Mouse (Mus musculus) liver, embryonic 13.5 days (tissue): ENCODE measurements around the gene Esrrb. TPM values are rescaled to one million over a fixed set of nuclear protein-coding genes. Genes with fewer than 3 reads are reported as not detected.

Source experiments
- ATAC-seq: fragments of 200-750 bp; cut with Nextera tagmentation; 2 replicates; pipeline ENCODE4 v1.8.0; 2017; ENCODE audit warnings: low read depth, mild to moderate bottlenecking, moderate number of reproducible peaks, moderate library complexity
- DNase-seq: peaks from one replicate; pipeline ENCODE4 v3.0.0; 2022
- H3K27ac ChIP-seq: fragments of 300-500 bp; sonication (generic); 2 replicates; pipeline ENCODE4 v1.5.1; 2015; ENCODE audit warnings: moderate library complexity, mild to moderate bottlenecking, inconsistent platforms
- H3K27me3 ChIP-seq: fragments of 300-500 bp; sonication (generic); 2 replicates; pipeline ENCODE4 v1.6.1; 2015; ENCODE audit warnings: mild to moderate bottlenecking, inconsistent platforms
- H3K36me3 ChIP-seq: fragments of 300-500 bp; sonication (generic); 2 replicates; pipeline ENCODE4 v1.6.1; 2015; ENCODE audit warnings: mild to moderate bottlenecking, inconsistent platforms
- H3K4me1 ChIP-seq: fragments of 300-500 bp; sonication (generic); replicated peaks from 2 replicates; pipeline ENCODE4 v1.6.1; 2015; ENCODE audit warnings: inconsistent platforms
- H3K4me2 ChIP-seq: fragments of 300-500 bp; sonication (generic); 2 replicates; pipeline ENCODE4 v1.6.1; 2015; ENCODE audit warnings: inconsistent platforms, mild to moderate bottlenecking, moderate library complexity
- H3K4me3 ChIP-seq: fragments of 300-500 bp; sonication (generic); replicated peaks from 2 replicates; pipeline ENCODE4 v1.5.1; 2015; ENCODE audit warnings: mild to moderate bottlenecking, inconsistent platforms
- H3K9ac ChIP-seq: fragments of 300-500 bp; sonication (generic); 2 replicates; pipeline ENCODE4 v1.6.1; 2015; ENCODE audit warnings: mild to moderate bottlenecking, inconsistent platforms
- H3K9me3 ChIP-seq: fragments of 300-500 bp; sonication (generic); replicated peaks from 2 replicates; pipeline ENCODE4 v1.6.1; 2016; ENCODE audit warnings: inconsistent platforms
- WGBS: fragments of 180-500 bp; shearing (Covaris S2); methylation state at CpG from one replicate; pipeline ENCODE4 v1.1.7; 2015; ENCODE audit not compliant: insufficient replicate concordance; 5-methylcytosine and 5-hydroxymethylcytosine counted together
- polyA plus RNA-seq: library from polyadenylated mRNA; unstranded; fragments of >200 nt; fragmentation: Nextera tagmentation; extraction: Ambion mirVana; gene quantifications from 2 replicates; pipeline ENCODE4 v1.2.1, GENCODE M21; 2015

Esrrb gene
- polyA plus RNA-seq, 1 experiment from 2014 or later = not detected

GRCm38 (mm10) chr12:86364756-86365155, 3.8 kb downstream of the Esrrb start:
- peaks cover 20% of the 10 kb centered on the region for H3K27me3 ChIP-seq
- ATAC-seq = no peak
- no peaks in the 10 kb centered on the region for H3K9me3 ChIP-seq
- no peak overlapping the region for H3K4me2 ChIP-seq
- WGBS = 14% methylated on average over 5 of the region's 5 CpGs
- DNase-seq = no peak
- no peak overlapping the region for H3K9ac ChIP-seq
- no peak overlapping the region for H3K4me3 ChIP-seq
- H3K4me1 ChIP-seq = no peaks in the 10 kb centered on the region
- no peak overlapping the region for H3K27ac ChIP-seq
- H3K36me3 ChIP-seq = no peaks in the 10 kb centered on the region

DNA sequence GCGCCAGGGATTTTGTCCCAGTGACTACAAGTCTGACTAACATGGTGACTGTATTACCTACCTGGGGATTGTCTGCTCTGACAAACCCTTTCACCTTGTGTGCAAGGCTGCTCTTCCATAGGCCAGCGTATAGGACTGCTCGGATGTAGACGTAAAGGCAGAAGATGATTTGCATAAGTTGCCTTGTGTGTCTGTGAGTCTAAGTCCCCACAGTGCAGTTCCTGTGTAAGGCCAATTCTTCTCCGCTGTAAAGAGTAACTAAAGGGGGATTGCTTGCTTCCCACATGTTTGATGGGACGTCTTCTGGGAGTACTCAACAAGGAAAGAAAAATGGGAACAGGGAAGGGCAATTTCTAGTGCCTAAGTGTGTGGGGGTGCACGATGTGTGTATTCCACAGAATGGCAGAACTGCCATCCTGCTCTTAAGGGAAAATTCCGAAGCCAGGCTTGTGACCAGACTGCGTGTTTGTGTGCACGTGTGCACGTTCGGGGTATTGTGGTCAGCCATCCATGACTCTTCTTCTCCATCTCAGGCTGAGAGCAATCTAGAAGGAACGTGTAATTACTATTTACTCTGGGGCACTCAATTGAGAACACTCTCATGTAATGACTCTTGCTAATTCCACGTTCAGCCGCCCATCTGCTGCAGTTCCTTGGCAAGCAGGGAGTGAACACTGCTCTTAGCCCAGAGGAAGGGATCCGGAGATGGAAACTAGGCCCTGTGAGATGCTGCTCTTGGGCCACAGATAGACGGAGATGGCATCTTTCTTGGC, 9.9 kb downstream of the Esrrb start:
- H3K4me3 ChIP-seq = no peak overlapping the region
- H3K4me2 ChIP-seq = no peak overlapping the region
- 74% methylated on average over 17 of the region's 17 CpGs for WGBS
- H3K4me1 ChIP-seq = no peaks in the 10 kb centered on the region
- ATAC-seq = no peak
- no peaks in the 10 kb centered on the region for H3K36me3 ChIP-seq
- DNase-seq = no peak
- no peak overlapping the region for H3K27ac ChIP-seq
- H3K27me3 ChIP-seq = no peaks in the 10 kb centered on the region
- no peak overlapping the region for H3K9ac ChIP-seq
- H3K9me3 ChIP-seq = no peaks in the 10 kb centered on the region

- H3K9ac ChIP-seq = no peak overlapping the region
- DNase-seq (no peak), ATAC-seq (no peak)
- H3K9me3 ChIP-seq = no peaks in the 10 kb centered on the region
- H3K27ac ChIP-seq = no peak overlapping the region
- H3K27me3 ChIP-seq = peaks cover 9% of the 10 kb centered on the region; the same call in 1 of the 2 replicates
- H3K4me2 ChIP-seq = no peak overlapping the region
- whole genome bisulfite sequencing = 66% methylated on average over 8 of the region's 8 CpGs
- no peaks in the 10 kb centered on the region for H3K4me1 ChIP-seq
- H3K4me3 ChIP-seq = no peak overlapping the region
- H3K36me3 ChIP-seq = no peaks in the 10 kb centered on the region
These were observed 13.4 kb downstream of the Esrrb start for GRCm38 (mm10) chr12:86374286-86374685.

DNA sequence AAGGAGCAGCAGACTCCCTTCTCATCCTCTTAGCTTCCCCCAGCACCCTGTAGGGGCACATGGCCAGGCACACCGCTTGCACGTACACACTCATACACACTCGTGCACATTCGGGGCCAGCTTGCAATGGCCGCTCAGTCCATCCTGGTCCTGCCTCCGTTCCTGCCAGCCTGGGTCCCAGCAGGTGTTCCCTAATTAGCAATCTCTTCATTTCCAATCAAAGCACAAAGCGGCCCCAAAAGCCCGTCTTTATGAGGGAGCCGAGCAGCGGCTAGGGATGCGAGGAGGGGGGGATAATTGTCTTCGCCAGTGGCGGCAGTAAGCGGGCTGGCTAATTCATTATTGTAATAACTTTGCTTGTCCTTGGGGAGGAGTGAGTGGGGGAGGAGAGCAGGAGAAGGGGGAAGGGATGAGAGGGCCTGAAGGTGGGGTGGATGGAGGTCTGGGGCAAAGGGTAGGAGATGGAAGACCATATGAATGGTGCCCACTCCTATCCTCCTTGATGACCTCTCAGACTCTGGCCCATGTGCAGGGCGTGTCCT, 18.8 kb downstream of the Esrrb start:
- Histone ChIP-seq H3K4me3 (no peak overlapping the region), H3K9me3 (no peaks in the 10 kb centered on the region), H3K36me3 (no peaks in the 10 kb centered on the region), H3K27ac (no peak overlapping the region), H3K27me3 (peaks cover 19% of the 10 kb centered on the region), H3K4me1 (no peaks in the 10 kb centered on the region), H3K4me2 (no peak overlapping the region), H3K9ac (no peak overlapping the region)
- DNase-seq (no peak), ATAC-seq (no peak)
- 27% methylated on average over 15 of the region's 15 CpGs for WGBS

- H3K4me3 ChIP-seq = no peak overlapping the region
- H3K4me2 ChIP-seq = no peak overlapping the region
- DNase-seq = no peak
- no peaks in the 10 kb centered on the region for H3K9me3 ChIP-seq
- no peak overlapping the region for H3K27ac ChIP-seq
- H3K27me3 ChIP-seq = peaks cover 14% of the 10 kb centered on the region
- H3K36me3 ChIP-seq = no peaks in the 10 kb centered on the region
- no peak for ATAC-seq
- 25% methylated on average over 6 of the region's 6 CpGs for WGBS
- H3K4me1 ChIP-seq = no peaks in the 10 kb centered on the region
- H3K9ac ChIP-seq = no peak overlapping the region
These were observed 22.9 kb downstream of the Esrrb start for GRCm38 (mm10) chr12:86383803-86384202.

- Histone ChIP-seq H3K4me1 (no peaks in the 10 kb centered on the region), H3K4me3 (no peak overlapping the region), H3K4me2 (no peak overlapping the region), H3K36me3 (no peaks in the 10 kb centered on the region), H3K9me3 (no peaks in the 10 kb centered on the region), H3K27me3 (no peaks in the 10 kb centered on the region), H3K27ac (no peak overlapping the region), H3K9ac (no peak overlapping the region)
- DNase-seq (no peak), ATAC-seq (no peak)
- WGBS = 62% methylated on average over 10 of the region's 10 CpGs
These were observed 26.9 kb downstream of the Esrrb start for GRCm38 (mm10) chr12:86387671-86388270.

DNA sequence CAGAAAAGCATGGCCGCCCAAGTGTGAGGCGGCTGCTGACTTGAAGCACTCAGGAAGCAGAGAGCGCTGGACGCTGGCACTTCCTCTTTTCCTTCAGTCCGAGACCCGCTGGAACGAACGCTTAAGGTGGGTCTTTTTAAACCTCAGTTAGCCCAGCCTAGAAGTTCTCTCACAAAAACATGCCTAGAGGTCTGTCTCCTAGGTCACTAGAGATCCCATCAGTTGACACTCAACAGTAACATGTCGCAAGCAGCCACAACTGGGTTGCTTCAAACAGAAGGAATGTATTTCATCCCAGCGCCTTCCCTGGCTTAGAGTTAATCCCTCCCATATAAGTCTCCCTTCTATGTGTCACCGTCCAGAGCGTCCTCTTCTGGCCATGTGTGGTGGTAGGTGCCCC, 33.9 kb downstream of the Esrrb start:
- ATAC-seq = no peak
- Histone ChIP-seq H3K4me3 (no peak overlapping the region), H3K27me3 (0 out of 2 replicates have a peak, but pooled peaks cover 2% of the 10 kb centered on the region), H3K27ac (no peak overlapping the region), H3K4me2 (no peak overlapping the region), H3K4me1 (no peaks in the 10 kb centered on the region), H3K9me3 (no peaks in the 10 kb centered on the region), H3K9ac (no peak overlapping the region), H3K36me3 (no peaks in the 10 kb centered on the region)
- WGBS = 56% methylated on average over 12 of the region's 12 CpGs
- DNase-seq = no peak

GRCm38 (mm10) chr12:86395326-86395725, 34.4 kb downstream of the Esrrb start:
- Histone ChIP-seq H3K4me2 (no peak overlapping the region), H3K27me3 (0 out of 2 replicates have a peak, but pooled peaks cover 2% of the 10 kb centered on the region), H3K9me3 (no peaks in the 10 kb centered on the region), H3K9ac (no peak overlapping the region), H3K36me3 (no peaks in the 10 kb centered on the region), H3K27ac (no peak overlapping the region), H3K4me1 (no peaks in the 10 kb centered on the region), H3K4me3 (no peak overlapping the region)
- DNase-seq (no peak), ATAC-seq (no peak)
- WGBS = 27% methylated on average over 7 of the region's 7 CpGs

- H3K4me3 ChIP-seq = no peak overlapping the region
- DNase-seq = no peak
- 8% methylated on average over 8 of the region's 8 CpGs for WGBS
- H3K4me1 ChIP-seq = no peaks in the 10 kb centered on the region; the same call in 1 of the 2 replicates
- H3K27ac ChIP-seq = no peak overlapping the region
- no peaks in the 10 kb centered on the region for H3K9me3 ChIP-seq
- peaks cover 12% of the 10 kb centered on the region for H3K27me3 ChIP-seq
- H3K36me3 ChIP-seq = no peaks in the 10 kb centered on the region
- H3K9ac ChIP-seq = no peak overlapping the region
- no peak for ATAC-seq
- H3K4me2 ChIP-seq = no peak overlapping the region
These were observed 37.8 kb downstream of the Esrrb start for GRCm38 (mm10) chr12:86398762-86399161.

DNA sequence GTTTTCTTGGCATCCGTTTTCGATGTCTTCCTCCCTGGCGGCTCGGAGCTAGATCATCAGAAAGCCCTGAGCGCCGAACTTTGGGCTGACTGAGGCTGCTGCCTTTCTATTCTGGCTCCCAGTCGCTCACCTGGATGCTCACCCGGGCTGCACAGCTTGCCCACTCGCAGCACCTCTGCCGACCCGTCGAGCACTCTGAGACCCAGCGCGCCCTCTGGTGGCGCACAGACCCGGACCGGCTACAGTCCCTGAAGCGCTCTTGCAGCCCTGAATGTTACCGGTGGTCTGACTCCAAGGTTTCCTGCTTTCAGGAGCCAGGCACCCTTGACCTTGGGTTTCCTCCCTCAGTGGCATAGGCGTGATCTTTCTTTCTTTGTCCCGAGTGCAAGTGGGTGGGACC, 41.8 kb downstream of the Esrrb start:
- Histone ChIP-seq H3K4me3 (no peak overlapping the region), H3K4me1 (no peaks in the 10 kb centered on the region; the same call in 1 of the 2 replicates), H3K36me3 (no peaks in the 10 kb centered on the region), H3K9me3 (no peaks in the 10 kb centered on the region), H3K9ac (no peak overlapping the region), H3K27me3 (peaks cover 14% of the 10 kb centered on the region), H3K27ac (no peak overlapping the region), H3K4me2 (peak overlapping the region; percentile 32)
- ATAC-seq (no peak), DNase-seq (peak; percentile 20)
- 3% methylated on average over 21 of the region's 21 CpGs for WGBS

DNA sequence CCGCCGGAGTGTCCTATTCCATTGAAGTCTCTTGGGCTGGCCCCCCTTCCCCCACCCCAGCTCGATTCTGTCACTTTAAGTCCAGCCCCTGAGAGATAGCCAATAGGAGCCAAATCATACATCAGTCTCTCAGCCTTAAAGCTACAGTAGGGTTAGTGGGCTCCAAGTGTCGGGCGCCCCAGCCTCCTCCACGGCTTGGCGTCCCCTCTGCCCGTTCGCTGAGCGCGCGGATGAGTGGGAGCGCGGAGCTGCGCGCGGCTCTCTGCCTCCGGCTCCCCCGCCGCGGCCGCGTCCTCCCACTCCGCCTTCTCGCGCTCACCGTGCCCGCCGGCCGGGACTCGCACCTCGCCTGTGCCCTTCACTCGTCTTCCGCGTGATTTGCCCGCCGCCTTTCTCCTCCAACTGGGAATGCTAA, 60.6 kb downstream of the Esrrb start:
- H3K4me1 ChIP-seq = peaks cover 6% of the 10 kb centered on the region; the same call in 1 of the 2 replicates
- no peak overlapping the region for H3K27ac ChIP-seq
- no peak overlapping the region for H3K9ac ChIP-seq
- ATAC-seq (no peak), DNase-seq (no peak)
- no peaks in the 10 kb centered on the region for H3K9me3 ChIP-seq
- H3K27me3 ChIP-seq = peaks cover 87% of the 10 kb centered on the region
- H3K36me3 ChIP-seq = no peaks in the 10 kb centered on the region
- peak overlapping the region; percentile 44 for H3K4me3 ChIP-seq
- under 1% methylated on average over 37 of the region's 37 CpGs for WGBS
- H3K4me2 ChIP-seq = peak overlapping the region; percentile 54
